Mouse (Mus musculus) embryonic fibroblast, embryonic 13.5 days (primary cell): ENCODE results near the gene Wwox. TPM values are rescaled to one million over a fixed set of nuclear protein-coding genes. Genes with fewer than 3 reads are reported as not detected.

Source experiments
- H3K27ac ChIP-seq: 2 replicates; pipeline ENCODE4 v1.5.1; 2012; ENCODE audit warnings: low read length, control low read depth, inconsistent platforms; ENCODE audit not compliant: insufficient read depth
- H3K4me1 ChIP-seq: 2 replicates; pipeline ENCODE4 v1.6.1; 2011; ENCODE audit warnings: low read length; ENCODE audit not compliant: control insufficient read depth, insufficient read depth
- H3K4me3 ChIP-seq: 2 replicates; pipeline ENCODE4 v1.5.1; 2011; ENCODE audit warnings: mild to moderate bottlenecking, control low read depth, low read length; ENCODE audit not compliant: insufficient read depth
- CTCF ChIP-seq: IDR thresholded peaks from 2 replicates; pipeline ENCODE4 v1.5.1; 2011; ENCODE audit warnings: mild to moderate bottlenecking, control low read depth, low read length, moderate library complexity, borderline replicate concordance; ENCODE audit not compliant: insufficient read depth
- POLR2A ChIP-seq: IDR thresholded peaks from 2 replicates; pipeline ENCODE4 v1.6.1; 2011; ENCODE audit warnings: low read depth, mild to moderate bottlenecking, control low read depth, low read length, moderate library complexity
- polyA plus RNA-seq: library from polyadenylated mRNA; stranded (reverse); fragments of >200 nt; gene quantifications from 2 replicates; pipeline ENCODE4 v1.2.4, GENCODE M21; 2011; ENCODE audit warnings: low read depth; ENCODE audit not compliant: missing spikeins, insufficient read length

The Wwox gene
- polyA plus RNA-seq, 1 experiment = 8.7 TPM

DNA sequence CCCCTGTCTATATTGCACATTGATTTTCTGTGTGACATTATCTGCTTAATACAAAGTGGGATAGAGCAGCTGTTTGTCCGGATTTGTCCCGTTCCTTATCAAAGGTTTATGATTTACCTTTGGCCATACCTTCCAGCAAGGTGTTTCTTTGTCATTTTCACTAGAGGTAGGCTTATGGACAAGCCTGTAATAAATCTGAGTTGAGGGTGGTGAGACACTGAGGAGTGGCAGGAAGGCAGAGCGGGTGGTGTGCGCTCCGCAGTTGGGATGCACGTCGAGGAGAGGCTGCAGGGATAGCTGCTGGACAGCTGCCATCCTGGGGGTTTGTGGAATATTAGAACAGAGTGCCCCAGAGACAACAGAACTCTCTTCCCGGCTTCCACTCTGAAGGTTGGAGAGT is 458.0 kb downstream of the Wwox start:
- H3K27ac ChIP-seq = no peak overlapping the region
- no peak overlapping the region for H3K4me3 ChIP-seq
- no peaks in the 10 kb centered on the region for H3K4me1 ChIP-seq
- TF ChIP-seq POLR2A (no peak), CTCF (no peak)

- no peak for TF ChIP-seq POLR2A
- TF ChIP-seq CTCF = no peak
- Histone ChIP-seq H3K27ac (no peak overlapping the region), H3K4me1 (no peaks in the 10 kb centered on the region), H3K4me3 (no peak overlapping the region)
Observed at GRCm38 (mm10) chr8:114899157-114899556, 459.7 kb downstream of the Wwox start.

DNA sequence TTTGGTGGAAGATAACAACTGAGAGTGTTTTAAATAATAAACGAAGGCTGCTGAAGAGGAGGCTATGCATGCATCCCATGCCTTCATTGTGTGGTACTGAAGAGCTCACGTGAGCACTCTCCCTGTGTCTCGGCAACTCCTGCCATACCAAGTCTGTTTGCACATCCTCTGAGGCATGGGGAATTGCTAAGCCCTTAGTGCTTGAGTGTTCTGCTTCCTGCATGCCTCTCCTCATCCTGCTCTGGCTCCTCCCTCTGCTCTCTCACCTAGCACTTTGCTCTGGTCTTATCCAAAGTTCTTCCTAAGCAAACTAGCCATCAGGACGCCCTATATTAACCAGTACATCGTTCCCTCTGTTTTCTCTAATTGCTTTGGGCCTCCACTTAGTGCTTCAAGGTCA is 463.1 kb downstream of the Wwox start:
- Histone ChIP-seq H3K4me3 (no peak overlapping the region), H3K27ac (no peak overlapping the region), H3K4me1 (no peaks in the 10 kb centered on the region)
- TF ChIP-seq POLR2A (no peak), CTCF (no peak)

DNA sequence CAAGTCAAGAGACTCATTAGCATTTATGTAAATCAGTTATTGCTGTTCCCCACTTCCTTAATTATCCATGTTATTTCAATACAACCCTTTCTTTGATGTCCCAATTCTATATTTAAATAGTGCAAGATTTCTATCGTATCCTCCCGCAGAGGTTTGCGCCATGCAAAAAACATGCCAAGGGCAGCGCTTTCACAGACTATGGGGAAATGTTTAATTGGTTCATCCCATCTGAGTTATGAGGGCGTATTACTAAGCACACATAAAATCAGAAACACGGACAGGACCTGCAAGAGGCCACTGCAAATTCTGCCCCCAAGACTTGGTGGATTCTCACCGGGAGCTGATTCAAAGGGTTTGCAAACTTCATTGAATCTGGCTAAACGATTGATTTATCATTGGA is 468.6 kb downstream of the Wwox start:
- H3K27ac ChIP-seq = no peak overlapping the region
- no peak for TF ChIP-seq CTCF
- no peak for TF ChIP-seq POLR2A

GRCm38 (mm10) chr8:114908589-114908988 is 469.1 kb downstream of the Wwox start:
- Histone ChIP-seq H3K4me1 (no peaks in the 10 kb centered on the region), H3K4me3 (no peak overlapping the region), H3K27ac (no peak overlapping the region)
- TF ChIP-seq CTCF (no peak), POLR2A (no peak)

More for the DNA sequence above, 468.6 kb downstream of the Wwox start:
- H3K4me3 ChIP-seq = no peak overlapping the region
- no peaks in the 10 kb centered on the region for H3K4me1 ChIP-seq

DNA sequence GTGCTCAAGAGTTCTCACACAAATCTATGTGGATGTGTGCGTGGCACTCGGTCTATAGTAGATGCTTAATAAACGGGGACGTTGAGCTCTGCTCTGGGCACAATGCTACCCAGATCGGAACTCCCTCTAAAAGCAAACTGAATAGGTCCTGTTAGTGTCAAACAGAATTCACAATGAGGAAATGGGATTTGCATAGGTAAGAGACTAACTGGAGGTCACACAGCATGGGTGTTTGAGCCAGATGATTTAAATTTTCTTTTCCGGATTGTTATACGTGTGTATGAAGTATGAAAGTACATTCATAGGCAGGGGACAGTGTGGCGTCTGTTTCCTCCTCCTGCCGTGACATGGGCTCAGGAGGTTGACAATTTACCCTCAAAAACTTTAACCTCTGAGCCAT is 469.7 kb downstream of the Wwox start:
- Histone ChIP-seq H3K4me3 (no peak overlapping the region), H3K4me1 (no peaks in the 10 kb centered on the region), H3K27ac (no peak overlapping the region)
- TF ChIP-seq CTCF (no peak), POLR2A (no peak)

- no peak overlapping the region for H3K27ac ChIP-seq
- TF ChIP-seq POLR2A (no peak), CTCF (no peak)
- no peak overlapping the region for H3K4me3 ChIP-seq
- no peaks in the 10 kb centered on the region for H3K4me1 ChIP-seq
Observed at GRCm38 (mm10) chr8:114911031-114911580, 471.7 kb downstream of the Wwox start.

- Histone ChIP-seq H3K27ac (no peak overlapping the region), H3K4me1 (no peaks in the 10 kb centered on the region), H3K4me3 (no peak overlapping the region)
- TF ChIP-seq POLR2A = no peak
- no peak for TF ChIP-seq CTCF
Observed at GRCm38 (mm10) chr8:114923629-114924028, 484.2 kb downstream of the Wwox start.

- TF ChIP-seq CTCF (no peak), POLR2A (no peak)
- Histone ChIP-seq H3K4me1 (no peaks in the 10 kb centered on the region), H3K4me3 (no peak overlapping the region), H3K27ac (no peak overlapping the region)
Observed at GRCm38 (mm10) chr8:114927412-114927811, 488.0 kb downstream of the Wwox start.

- Histone ChIP-seq H3K4me3 (no peak overlapping the region), H3K4me1 (no peaks in the 10 kb centered on the region), H3K27ac (no peak overlapping the region)
- no peak for TF ChIP-seq POLR2A
- no peak for TF ChIP-seq CTCF
Observed at GRCm38 (mm10) chr8:114927917-114928316, 488.5 kb downstream of the Wwox start.

GRCm38 (mm10) chr8:114929597-114929996 is 490.1 kb downstream of the Wwox start:
- Histone ChIP-seq H3K4me1 (no peaks in the 10 kb centered on the region), H3K27ac (no peak overlapping the region), H3K4me3 (no peak overlapping the region)
- no peak for TF ChIP-seq POLR2A
